Mouse (Mus musculus): ENCODE measurements around the gene Ccdc73. TPM values are rescaled to one million over a fixed set of nuclear protein-coding genes. Genes with fewer than 3 reads are reported as not detected.

Gene Ccdc73
- total and polyA plus RNA-seq, 3 experiments: 2.2 to 5.1 (median 2.2) TPM

GRCm38 (mm10) chr2:105026950-105027695 is 159.5 kb downstream of the Ccdc73 start:
- Histone ChIP-seq H3K4me2 (ENCODE audit: insufficient read depth, low read depth, poor library complexity, severe bottlenecking) (no peak overlapping the region), H3K4me1 (ENCODE audit: control insufficient read depth in 1 of 2, insufficient read depth in 2 of 2) (no peaks in the 10 kb centered on the region), H3K27me3 (replicated peaks) (no peaks in the 10 kb centered on the region), H3K36me3 (replicated peaks in 1 of 2; ENCODE audit: control insufficient read depth in 1 of 2, insufficient read depth in 1 of 2, low read length in 1 of 2) (no peaks in the 10 kb centered on the region), H3K9ac (ENCODE audit: insufficient read depth, low read depth) (no peak overlapping the region), H3K27ac (ENCODE audit: insufficient read depth, low read depth) (no peak overlapping the region), H3K9me3 (replicated peaks; ENCODE audit: low read length) (no peaks in the 10 kb centered on the region), H3K79me2 (replicated peaks; ENCODE audit: control insufficient read depth, extremely low read depth, insufficient read depth, poor library complexity, severe bottlenecking) (no peaks in the 10 kb centered on the region), H3K4me3 (replicated peaks in 1 of 3; ENCODE audit: low read depth in 2 of 3, low read length in 2 of 3, poor library complexity in 1 of 3) (no peak overlapping the region)
- dilution Hi-C loops (cut with MboI; ENCODE audit: extremely low pct_ligation_motif_present, extremely low pct_unique_long_range_greater_than_20kb, low sequenced_read_pairs) (no loop called here), in situ Hi-C loops (cut with MboI; ENCODE audit: low pct_ligation_motif_present, low pct_unique_long_range_greater_than_20kb, low sequenced_read_pairs) (no loop called here)
- DNase-seq (ENCODE audit: extremely low read depth): no peak
- TF ChIP-seq ZKSCAN1 (IDR thresholded peaks at IDR 0.05; ENCODE audit: borderline replicate concordance, low read depth, low read length): no peak
- no peak for TF ChIP-seq POLR2A (IDR thresholded peaks at IDR 0.05; ENCODE audit: low read depth, low read length)
- TF ChIP-seq JUND (conservative IDR thresholded peaks at IDR 0.05; ENCODE audit: low read depth, low read length): no peak
- TF ChIP-seq HCFC1 (IDR thresholded peaks at IDR 0.05; ENCODE audit: low read depth, low read length): no peak
- no peak for TF ChIP-seq ELF1 (IDR thresholded peaks at IDR 0.05; ENCODE audit: low read depth, low read length)
- no peak for TF ChIP-seq USF1 (IDR thresholded peaks at IDR 0.05; ENCODE audit: low read depth, low read length)
- no peak for TF ChIP-seq NELFE (IDR thresholded peaks at IDR 0.05; ENCODE audit: low read depth, low read length)
- TF ChIP-seq KAT2A (IDR thresholded peaks at IDR 0.05; ENCODE audit: insufficient replicate concordance, low read length): no peak

GRCm38 (mm10) chr2:105028806-105029205 is 161.2 kb downstream of the Ccdc73 start:
- H3K4me1 ChIP-seq (ENCODE audit: control insufficient read depth in 1 of 2, insufficient read depth in 2 of 2): no peaks in the 10 kb centered on the region
- in situ Hi-C loops (cut with MboI; ENCODE audit: low pct_ligation_motif_present, low pct_unique_long_range_greater_than_20kb, low sequenced_read_pairs): no loop called here
- dilution Hi-C loops (cut with MboI; ENCODE audit: extremely low pct_ligation_motif_present, extremely low pct_unique_long_range_greater_than_20kb, low sequenced_read_pairs): no loop called here
- TF ChIP-seq MAFK (IDR thresholded peaks at IDR 0.05; ENCODE audit: insufficient replicate concordance, low read length) (no peak), NELFE (IDR thresholded peaks at IDR 0.05; ENCODE audit: low read depth, low read length) (no peak), PAX5 (IDR thresholded peaks at IDR 0.05; ENCODE audit: low read length) (no peak), USF2 (conservative IDR thresholded peaks at IDR 0.05; ENCODE audit: low read depth, low read length) (no peak), BHLHE40 (IDR thresholded peaks at IDR 0.05; ENCODE audit: low read depth, low read length) (no peak), USF1 (IDR thresholded peaks at IDR 0.05; ENCODE audit: low read depth, low read length) (no peak), UBTF (IDR thresholded peaks at IDR 0.05; ENCODE audit: low read depth, low read length) (no peak), ZNF384 (IDR thresholded peaks at IDR 0.05; ENCODE audit: low read depth, low read length) (no peak), ELF1 (IDR thresholded peaks at IDR 0.05; ENCODE audit: low read depth, low read length) (no peak), MAZ (IDR thresholded peaks at IDR 0.05; ENCODE audit: low read depth, low read length) (no peak), IRF4 (IDR thresholded peaks at IDR 0.05; ENCODE audit: low read depth, low read length) (no peak), CHD2 (IDR thresholded peaks at IDR 0.05; ENCODE audit: low read length) (no peak), E2F4 (IDR thresholded peaks at IDR 0.05; ENCODE audit: insufficient replicate concordance, low read depth, low read length) (no peak), SIN3A (IDR thresholded peaks at IDR 0.05; ENCODE audit: low read length) (no peak), MXI1 (IDR thresholded peaks at IDR 0.05; ENCODE audit: low read depth, low read length) (no peak)
- no peaks in the 10 kb centered on the region for H3K36me3 ChIP-seq (replicated peaks in 1 of 2; ENCODE audit: control insufficient read depth in 1 of 2, insufficient read depth in 1 of 2, low read length in 1 of 2)
- no peak overlapping the region for H3K9ac ChIP-seq (ENCODE audit: insufficient read depth, low read depth)
- DNase-seq (ENCODE audit: extremely low read depth): no peak
- H3K27me3 ChIP-seq (replicated peaks): no peaks in the 10 kb centered on the region
- H3K79me2 ChIP-seq (replicated peaks; ENCODE audit: control insufficient read depth, extremely low read depth, insufficient read depth, poor library complexity, severe bottlenecking): no peaks in the 10 kb centered on the region
- H3K4me2 ChIP-seq (ENCODE audit: insufficient read depth, low read depth, poor library complexity, severe bottlenecking): no peak overlapping the region
- no peaks in the 10 kb centered on the region for H3K9me3 ChIP-seq (replicated peaks; ENCODE audit: low read length)
- no peak overlapping the region for H3K27ac ChIP-seq (ENCODE audit: insufficient read depth, low read depth)
- no peak overlapping the region for H3K4me3 ChIP-seq (replicated peaks in 1 of 3; ENCODE audit: low read depth in 2 of 3, low read length in 2 of 3, poor library complexity in 1 of 3)

Data from CH12.LX (cell line).